Mouse (Mus musculus) stomach, embryonic 15.5 days (tissue): Measurements from ENCODE around the gene Pkn3. TPM values are rescaled to one million over a fixed set of nuclear protein-coding genes. Genes with fewer than 3 reads are reported as not detected.

Experiments
- ATAC-seq: fragments of 200-750 bp; cut with Nextera tagmentation; 2 replicates; pipeline ENCODE4 v1.8.0; 2017; ENCODE audit warnings: low read depth, moderate number of reproducible peaks, moderate TSS enrichment; ENCODE audit not compliant: insufficient read depth, low FRiP score
- H3K27ac ChIP-seq: fragments of 300-500 bp; sonication (generic); 2 replicates; pipeline ENCODE4 v1.5.1; 2015; ENCODE audit warnings: mild to moderate bottlenecking, inconsistent platforms
- H3K27me3 ChIP-seq: fragments of 300-500 bp; sonication (generic); replicated peaks from 2 replicates; pipeline ENCODE4 v1.6.1; 2015; ENCODE audit warnings: inconsistent platforms
- H3K36me3 ChIP-seq: fragments of 300-500 bp; sonication (generic); 2 replicates; pipeline ENCODE4 v1.6.1; 2015; ENCODE audit warnings: inconsistent platforms
- H3K4me1 ChIP-seq: fragments of 300-500 bp; sonication (generic); 2 replicates; pipeline ENCODE4 v1.6.1; 2015; ENCODE audit warnings: inconsistent platforms
- H3K4me2 ChIP-seq: fragments of 300-500 bp; sonication (generic); 2 replicates; pipeline ENCODE4 v1.6.1; 2015; ENCODE audit warnings: mild to moderate bottlenecking, inconsistent platforms
- H3K4me3 ChIP-seq: fragments of 300-500 bp; sonication (generic); replicated peaks from 2 replicates; pipeline ENCODE4 v1.5.1; 2015; ENCODE audit warnings: inconsistent platforms
- H3K9ac ChIP-seq: fragments of 300-500 bp; sonication (generic); 2 replicates; pipeline ENCODE4 v1.6.1; 2015; ENCODE audit warnings: inconsistent platforms
- H3K9me3 ChIP-seq: fragments of 300-500 bp; sonication (generic); 2 replicates; pipeline ENCODE4 v1.6.1; 2016; ENCODE audit warnings: inconsistent platforms
- WGBS: fragments of 180-500 bp; shearing (Covaris S2); methylation state at CpG from one replicate; pipeline ENCODE4 v1.1.7; 2015; 5-methylcytosine and 5-hydroxymethylcytosine counted together
- polyA plus RNA-seq: library from polyadenylated mRNA; unstranded; fragments of >200 nt; fragmentation: Nextera tagmentation; extraction: Ambion mirVana; gene quantifications from 2 replicates; pipeline ENCODE4 v1.2.1, GENCODE M21; 2015

Gene Pkn3
- polyA plus RNA-seq, 1 experiment from 2014 or later: 7.9 TPM

DNA sequence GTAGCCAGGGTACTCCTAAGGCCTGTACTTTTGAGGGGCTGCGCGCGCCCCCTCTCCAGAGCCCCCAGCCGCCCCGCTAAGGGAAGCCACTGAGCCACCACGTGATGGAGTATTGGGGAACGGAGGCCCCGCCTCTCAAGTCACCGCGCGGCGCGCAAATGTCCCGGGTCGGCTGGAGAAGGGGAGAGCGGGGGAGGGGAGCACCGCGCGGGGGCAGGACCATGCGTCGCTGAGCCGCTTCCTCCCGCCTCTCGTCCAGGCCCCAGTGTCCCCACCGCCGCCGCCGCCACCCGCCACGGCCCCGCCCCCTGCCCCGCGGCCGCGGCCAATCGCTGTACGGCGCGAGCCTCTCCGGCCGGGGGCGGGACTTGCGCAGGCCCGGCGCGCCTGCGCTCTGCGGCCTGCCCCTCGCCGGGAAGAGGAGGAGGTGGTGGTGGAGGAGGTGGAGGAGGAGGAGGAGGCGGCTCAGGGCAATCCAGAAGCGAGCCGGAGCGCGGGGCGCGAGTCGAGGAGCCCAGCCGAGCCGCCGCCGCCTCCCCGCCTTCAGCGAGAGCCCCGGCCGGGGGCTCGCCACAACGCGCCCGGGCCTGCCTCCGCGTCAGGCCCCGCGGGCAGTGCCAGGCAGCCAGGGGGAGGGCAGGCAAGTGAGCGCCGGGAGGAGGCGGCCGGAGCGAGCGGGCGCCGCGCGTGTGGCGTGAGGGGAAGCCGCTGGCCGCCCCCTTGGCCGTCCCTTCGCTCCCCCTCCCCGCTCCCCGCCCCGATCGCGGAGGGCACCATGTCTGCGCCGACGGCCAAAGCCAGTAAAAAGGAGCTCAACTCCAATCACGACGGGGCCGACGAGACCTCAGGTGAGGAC is 11.2 kb upstream of the Pkn3 start:
- peak overlapping the region; percentile 99 for H3K27ac ChIP-seq
- H3K4me2 ChIP-seq: peak overlapping the region; percentile 88
- H3K9ac ChIP-seq: peak overlapping the region; percentile 99
- peaks cover 20% of the 10 kb centered on the region for H3K36me3 ChIP-seq
- ATAC-seq: peak; percentile 93
- under 1% methylated on average over 59 of the region's 101 CpGs for WGBS
- no peaks in the 10 kb centered on the region for H3K27me3 ChIP-seq
- H3K4me1 ChIP-seq: peaks cover 23% of the 10 kb centered on the region
- H3K4me3 ChIP-seq: peak overlapping the region; percentile 100
- no peaks in the 10 kb centered on the region for H3K9me3 ChIP-seq

DNA sequence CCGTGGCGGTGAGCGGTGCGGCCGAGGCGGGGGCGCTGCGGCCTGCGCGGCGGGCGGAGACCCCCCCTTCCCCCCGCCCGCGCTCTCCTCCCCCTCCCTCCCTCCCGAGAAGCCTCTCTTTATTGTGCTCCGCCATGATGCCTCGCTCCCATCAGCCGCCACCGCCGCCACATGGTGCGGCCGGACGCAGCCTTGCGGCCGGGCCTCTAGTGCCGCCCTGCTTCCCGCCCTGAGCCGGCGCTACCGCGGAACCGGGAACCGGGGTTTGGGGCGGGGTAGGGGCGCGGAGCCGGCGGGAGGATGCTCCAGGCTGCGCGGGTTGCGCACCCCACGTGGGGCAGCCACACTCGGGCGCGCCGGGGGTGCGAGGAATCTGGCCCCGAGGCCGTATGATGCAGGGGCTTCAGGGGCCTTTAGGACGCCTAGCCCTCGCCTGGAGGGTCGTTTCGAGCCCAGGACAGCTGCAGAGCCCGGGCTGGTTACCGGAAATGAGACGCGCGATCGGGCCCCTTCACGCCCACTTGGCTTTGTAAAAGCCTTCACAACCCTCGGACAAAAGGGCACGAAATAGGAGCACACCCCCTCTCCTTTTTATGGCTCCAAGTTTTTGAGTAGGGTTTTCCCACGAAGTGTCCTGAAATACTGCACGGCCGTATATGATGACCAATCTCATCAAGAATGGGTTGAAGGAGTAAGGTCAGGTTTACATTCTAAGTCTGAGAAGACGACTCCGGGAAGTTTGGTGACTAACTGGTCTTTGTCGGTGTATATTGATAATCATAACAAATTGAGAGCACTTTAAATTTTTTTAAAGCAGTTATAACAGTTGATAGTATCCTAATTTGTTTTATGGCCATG is 10.2 kb upstream of the Pkn3 start:
- Histone ChIP-seq H3K4me2 (peak overlapping the region; percentile 60), H3K4me3 (peak overlapping the region; percentile 100), H3K27ac (peak overlapping the region; percentile 99), H3K27me3 (no peaks in the 10 kb centered on the region), H3K9me3 (no peaks in the 10 kb centered on the region), H3K4me1 (peaks cover 23% of the 10 kb centered on the region), H3K9ac (peak overlapping the region; percentile 99), H3K36me3 (peaks cover 20% of the 10 kb centered on the region)
- WGBS: under 1% methylated on average over 51 of the region's 69 CpGs
- no peak; the same call in 1 of the 2 replicates for ATAC-seq

GRCm38 (mm10) chr2:30067962-30068361 is 9.5 kb upstream of the Pkn3 start:
- no peak for ATAC-seq
- WGBS: 18% methylated on average over 7 of the region's 7 CpGs
- H3K4me2 ChIP-seq: peak overlapping the region; percentile 60
- peak overlapping the region; percentile 100 for H3K4me3 ChIP-seq
- peak overlapping the region; percentile 99; the same call in 1 of the 2 replicates for H3K9ac ChIP-seq
- peaks cover 26% of the 10 kb centered on the region for H3K36me3 ChIP-seq
- H3K9me3 ChIP-seq: no peaks in the 10 kb centered on the region
- H3K27me3 ChIP-seq: no peaks in the 10 kb centered on the region
- peaks cover 23% of the 10 kb centered on the region for H3K4me1 ChIP-seq
- H3K27ac ChIP-seq: 0 out of 2 replicates have a peak overlapping the region, but pooled peaks have one; percentile 99

DNA sequence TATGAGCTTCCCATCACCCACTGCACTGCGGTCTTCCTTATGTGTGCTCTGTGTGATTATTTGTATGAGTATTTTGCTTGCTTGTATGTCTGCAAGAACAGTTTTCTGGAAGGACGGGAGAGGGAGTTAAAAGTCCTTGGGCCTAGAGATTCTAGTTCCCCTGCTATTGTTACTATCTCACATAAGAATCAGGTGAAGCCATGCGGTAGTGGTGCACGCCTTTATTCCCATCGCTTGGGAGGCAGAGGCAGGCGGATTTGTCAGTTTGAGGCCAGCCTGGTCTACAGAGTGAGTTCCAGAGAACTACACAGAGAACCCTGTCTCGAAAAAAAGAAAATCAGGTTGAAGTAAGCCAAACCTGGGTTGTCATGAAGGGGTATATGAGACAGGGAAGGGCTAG is 4.6 kb upstream of the Pkn3 start:
- ATAC-seq: no peak
- Histone ChIP-seq H3K4me2 (no peak overlapping the region), H3K4me3 (no peak overlapping the region), H3K4me1 (peaks cover 10% of the 10 kb centered on the region; the same call in 1 of the 2 replicates), H3K36me3 (peaks cover 26% of the 10 kb centered on the region), H3K9me3 (no peaks in the 10 kb centered on the region), H3K27me3 (no peaks in the 10 kb centered on the region), H3K9ac (no peak overlapping the region), H3K27ac (no peak overlapping the region)
- 76% methylated on average over 7 of the region's 7 CpGs for WGBS

GRCm38 (mm10) chr2:30073285-30073684 is 4.2 kb upstream of the Pkn3 start:
- no peaks in the 10 kb centered on the region for H3K27me3 ChIP-seq
- H3K36me3 ChIP-seq: peaks cover 26% of the 10 kb centered on the region
- H3K4me2 ChIP-seq: no peak overlapping the region
- no peak for ATAC-seq
- H3K9ac ChIP-seq: no peak overlapping the region
- H3K9me3 ChIP-seq: no peaks in the 10 kb centered on the region
- H3K27ac ChIP-seq: no peak overlapping the region
- WGBS: 70% methylated on average over 3 of the region's 3 CpGs
- no peak overlapping the region for H3K4me3 ChIP-seq
- peaks cover 8% of the 10 kb centered on the region; the same call in 1 of the 2 replicates for H3K4me1 ChIP-seq

DNA sequence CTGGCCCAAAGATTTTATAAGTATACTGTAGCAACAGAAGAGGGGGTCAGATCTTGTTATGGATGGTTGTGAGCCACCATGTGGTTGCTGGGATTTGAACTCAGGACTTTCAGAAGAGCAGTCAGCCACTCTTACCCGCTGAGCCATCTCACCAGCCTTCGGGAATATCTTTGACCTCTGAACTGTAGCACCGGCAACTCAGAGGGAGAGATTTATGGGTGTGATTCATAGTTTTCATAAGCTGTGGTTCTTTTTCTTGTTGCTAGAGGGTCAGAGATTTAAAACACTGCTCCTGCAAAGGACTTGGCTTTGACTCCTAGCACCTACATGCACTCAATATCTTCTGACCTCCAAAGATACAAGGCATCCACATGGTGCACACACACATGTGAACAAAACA is 1.9 kb upstream of the Pkn3 start:
- no peak for ATAC-seq
- H3K4me3 ChIP-seq: no peak overlapping the region
- H3K27me3 ChIP-seq: no peaks in the 10 kb centered on the region
- no peaks in the 10 kb centered on the region for H3K9me3 ChIP-seq
- no peak overlapping the region for H3K9ac ChIP-seq
- peaks cover 12% of the 10 kb centered on the region; the same call in 1 of the 2 replicates for H3K4me1 ChIP-seq
- no peak overlapping the region for H3K27ac ChIP-seq
- 0 out of 2 replicates have a peak, but pooled peaks cover 7% of the 10 kb centered on the region for H3K36me3 ChIP-seq
- H3K4me2 ChIP-seq: no peak overlapping the region
- WGBS: 51% methylated on average over 3 of the region's 3 CpGs

GRCm38 (mm10) chr2:30076439-30076838 is 1.0 kb upstream of the Pkn3 start:
- WGBS: 90% methylated on average over 9 of the region's 9 CpGs
- Histone ChIP-seq H3K27me3 (no peaks in the 10 kb centered on the region), H3K9ac (no peak overlapping the region), H3K9me3 (no peaks in the 10 kb centered on the region), H3K36me3 (0 out of 2 replicates have a peak, but pooled peaks cover 6% of the 10 kb centered on the region), H3K4me3 (no peak overlapping the region), H3K4me2 (no peak overlapping the region), H3K27ac (no peak overlapping the region), H3K4me1 (peaks cover 12% of the 10 kb centered on the region; the same call in 1 of the 2 replicates)
- ATAC-seq: no peak

DNA sequence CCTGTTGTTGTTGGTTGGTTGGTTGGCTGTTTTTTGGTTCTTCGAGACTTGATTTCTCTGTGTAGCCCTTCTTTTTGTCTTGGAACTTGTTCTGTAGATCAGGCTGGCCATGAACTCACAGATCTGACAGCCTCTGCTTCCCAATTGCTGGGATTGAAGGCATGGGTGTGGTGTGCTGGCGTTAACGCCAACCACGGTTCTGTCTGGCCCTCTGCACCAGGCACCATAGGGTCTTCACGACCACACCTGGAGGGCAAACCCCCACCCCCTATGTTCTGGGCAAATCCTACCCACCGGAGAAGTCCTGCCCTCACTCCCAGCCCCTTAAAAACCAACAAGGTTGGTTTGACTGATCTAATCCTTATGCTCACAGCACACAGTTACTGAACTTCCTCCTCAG is 525 bp upstream of the Pkn3 start:
- 67% methylated on average over 6 of the region's 6 CpGs for WGBS
- no peaks in the 10 kb centered on the region for H3K9me3 ChIP-seq
- peak overlapping the region; percentile 92 for H3K27ac ChIP-seq
- H3K4me2 ChIP-seq: peak overlapping the region; percentile 97
- H3K27me3 ChIP-seq: no peaks in the 10 kb centered on the region
- H3K4me1 ChIP-seq: peaks cover 12% of the 10 kb centered on the region; the same call in 1 of the 2 replicates
- H3K4me3 ChIP-seq: peak overlapping the region; percentile 70
- ATAC-seq: no peak; the same call in 1 of the 2 replicates
- 0 out of 2 replicates have a peak, but pooled peaks cover 6% of the 10 kb centered on the region for H3K36me3 ChIP-seq
- no peak overlapping the region for H3K9ac ChIP-seq

DNA sequence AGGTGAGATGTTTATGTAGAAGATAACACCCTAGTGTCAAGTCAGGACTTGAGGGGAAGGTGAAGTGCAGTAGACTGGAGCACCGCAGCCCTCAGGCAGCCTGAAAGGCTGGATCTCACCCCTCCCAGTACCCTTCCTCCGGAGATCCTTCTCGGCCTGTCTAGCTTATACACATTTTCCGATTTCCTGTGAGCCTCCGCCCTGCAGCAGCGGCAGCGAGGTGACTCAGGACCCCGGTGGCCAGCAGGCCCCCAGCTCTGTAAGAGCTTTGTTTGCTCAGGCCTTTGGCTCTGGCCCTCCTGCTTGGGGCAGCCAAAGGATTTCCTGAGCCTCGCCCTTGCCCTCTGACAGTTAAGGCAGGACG is 847 bp downstream of the Pkn3 start:
- Histone ChIP-seq H3K4me2 (peak overlapping the region; percentile 97), H3K27me3 (no peaks in the 10 kb centered on the region), H3K9me3 (no peaks in the 10 kb centered on the region), H3K9ac (no peak overlapping the region), H3K4me1 (peaks cover 12% of the 10 kb centered on the region; the same call in 1 of the 2 replicates), H3K4me3 (peak overlapping the region; percentile 70), H3K27ac (peak overlapping the region; percentile 92), H3K36me3 (no peaks in the 10 kb centered on the region)
- 0 out of 2 replicates have a peak, but pooled peaks have one; percentile 16 for ATAC-seq
- 12% methylated on average over 10 of the region's 10 CpGs for WGBS

DNA sequence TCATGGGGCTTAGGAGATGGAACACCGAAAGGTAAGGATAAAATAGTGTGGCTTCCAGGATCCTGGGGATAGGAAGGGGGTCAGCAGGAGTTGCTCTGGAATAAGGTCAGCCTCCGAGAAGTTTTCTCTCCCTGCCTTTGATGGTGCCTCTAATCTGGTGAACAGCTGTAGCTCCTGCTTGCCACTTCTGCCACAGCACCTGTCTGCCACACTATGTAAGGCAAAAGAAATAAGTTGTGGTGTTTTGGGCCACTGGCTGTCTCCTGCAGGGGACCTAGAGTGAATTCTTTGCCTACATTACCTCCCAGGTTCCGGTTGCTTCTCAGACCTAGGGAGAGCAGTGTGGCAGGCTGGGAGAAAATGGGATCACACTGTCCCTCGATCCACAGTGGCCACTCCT is 1.3 kb downstream of the Pkn3 start:
- whole genome bisulfite sequencing: 63% methylated on average over 4 of the region's 4 CpGs
- no peaks in the 10 kb centered on the region for H3K27me3 ChIP-seq

DNA sequence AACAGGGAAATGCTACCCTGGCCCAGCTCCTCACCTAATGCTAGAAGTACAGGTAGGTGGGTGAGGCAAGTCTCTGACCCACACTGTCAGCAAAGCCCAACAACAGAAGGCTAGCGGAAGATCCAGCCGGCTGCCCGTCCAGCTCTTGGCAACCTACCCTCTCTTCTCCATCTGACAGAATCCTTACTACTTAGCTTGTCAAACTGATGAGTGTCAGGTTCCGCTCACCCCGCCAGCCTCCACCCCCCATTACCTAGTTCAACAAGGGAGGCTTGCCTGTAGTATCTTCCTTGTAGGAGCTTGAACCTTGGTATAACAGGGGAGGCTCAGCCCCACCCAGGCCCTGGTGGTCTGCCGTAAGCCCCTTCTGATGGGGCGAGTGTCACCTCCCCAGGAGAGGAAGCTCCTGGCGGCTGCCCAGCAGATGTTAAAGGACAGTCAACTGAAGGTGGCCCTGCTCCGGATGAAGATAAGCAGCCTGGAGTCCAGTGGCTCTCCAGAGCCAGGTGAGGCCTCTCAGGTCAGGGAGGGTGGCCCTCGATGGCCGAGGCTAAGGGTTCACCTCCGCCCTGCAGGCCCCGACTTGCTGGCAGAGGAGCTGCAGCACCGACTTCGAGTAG is 2.8 kb downstream of the Pkn3 start:
- no peaks in the 10 kb centered on the region for H3K27me3 ChIP-seq
- H3K9ac ChIP-seq: no peak overlapping the region
- no peak overlapping the region for H3K4me2 ChIP-seq
- H3K9me3 ChIP-seq: no peaks in the 10 kb centered on the region
- ATAC-seq: no peak
- no peaks in the 10 kb centered on the region for H3K36me3 ChIP-seq
- no peak overlapping the region for H3K27ac ChIP-seq
- H3K4me1 ChIP-seq: peaks cover 12% of the 10 kb centered on the region; the same call in 1 of the 2 replicates
- 84% methylated on average over 15 of the region's 15 CpGs for WGBS
- no peak overlapping the region for H3K4me3 ChIP-seq

More for the DNA sequence above, 1.3 kb downstream of the Pkn3 start:
- no peak for ATAC-seq
- Histone ChIP-seq H3K9ac (no peak overlapping the region), H3K36me3 (no peaks in the 10 kb centered on the region), H3K27ac (peak overlapping the region; percentile 92), H3K4me3 (no peak overlapping the region), H3K4me2 (peak overlapping the region; percentile 97), H3K9me3 (no peaks in the 10 kb centered on the region), H3K4me1 (peaks cover 12% of the 10 kb centered on the region; the same call in 1 of the 2 replicates)
